ENCODE assay signal across 14 mouse cellular contexts in the genomic region with DNA sequence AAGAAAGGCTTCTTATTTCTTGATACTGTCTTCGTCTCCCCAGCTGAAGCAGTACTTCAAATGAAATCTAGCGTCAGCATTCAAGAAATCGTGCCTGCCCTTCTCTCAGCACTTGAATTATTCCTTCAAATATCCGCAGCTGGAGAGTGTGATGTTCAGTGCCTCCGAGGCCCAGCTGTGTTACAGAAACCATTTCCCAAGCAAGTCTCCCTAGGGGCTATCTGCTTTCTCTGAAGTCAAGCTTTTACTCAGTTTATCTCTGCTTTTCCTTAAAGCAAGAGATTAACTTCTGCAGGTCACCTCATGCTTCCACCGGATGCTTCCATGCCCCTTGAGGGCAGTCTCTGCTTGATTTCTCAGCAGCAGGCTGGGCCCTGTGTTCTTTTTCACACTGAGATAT.
DNase-seq lines count a peak whose midpoint lies in the region; ATAC-seq lines count a peak whose summit lies in the region.
"Had no signal": no experiment of that assay in that cellular context is flagged by ENCODE, and none has a peak within 500 bp of the region (broad histone marks: within the 10 kb centered on the region; RNA-seq: fewer than 3 reads in every experiment).

No protein-coding gene starts in this region.

- no peaks in the 10 kb centered on the region for H3K27me3 ChIP-seq in heart, embryonic 11.5 days (ENCODE audit: control insufficient read depth, insufficient read depth, low read length)
- H3K27me3 ChIP-seq in neural tube, embryonic 13.5 days: no peaks in the 10 kb centered on the region

- peaks cover 19% of the 10 kb centered on the region; the same call in 1 of the 2 replicates for H3K4me1 ChIP-seq in heart, embryonic 11.5 days (ENCODE audit: control insufficient read depth, insufficient read depth, low read length)
- H3K4me1 ChIP-seq in neural tube, embryonic 13.5 days (replicated peaks): peaks cover 29% of the 10 kb centered on the region

- intact Hi-C loops in left cerebral cortex, postnatal 25 days (cut with DNase I): no loop called here

- no peak for ATAC-seq in heart, embryonic 11.5 days (replicated peaks; ENCODE audit: insufficient number of reproducible peaks, low FRiP score, low TSS enrichment)
- ATAC-seq in neural tube, embryonic 13.5 days (ENCODE audit: low read depth): no peak
- 0 out of 2 replicates have a peak, but pooled peaks have one; percentile 0 for ATAC-seq in erythroid progenitor cell, adult 5-6 weeks (replicated peaks; ENCODE audit: low FRiP score, poor library complexity, severe bottlenecking)
- peak; percentile 3; the same call in 1 of the 2 replicates for ATAC-seq in megakaryocyte-erythroid progenitor cell, adult 5-6 weeks (replicated peaks; ENCODE audit: low FRiP score, low TSS enrichment, poor library complexity, severe bottlenecking)
- ATAC-seq: forebrain, embryonic 16.5 days had no signal

- no peak overlapping the region for H3K4me3 ChIP-seq in heart, embryonic 11.5 days (ENCODE audit: low read depth, low read length)
- no peak overlapping the region for H3K4me3 ChIP-seq in neural tube, embryonic 13.5 days

- no peak overlapping the region; the same call in 1 of the 2 replicates for H3K4me2 ChIP-seq in heart, embryonic 11.5 days
- H3K4me2 ChIP-seq in neural tube, embryonic 13.5 days: no peak overlapping the region

- WGBS in heart, embryonic 11.5 days (ENCODE audit: insufficient replicate concordance): 39% methylated on average over 6 of the region's 6 CpGs
- WGBS in neural tube, embryonic 13.5 days: 60% methylated on average over 6 of the region's 6 CpGs

- peak overlapping the region; percentile 46; the same call in 1 of the 2 replicates for H3K27ac ChIP-seq in heart, embryonic 11.5 days (ENCODE audit: low read depth, low read length)
- H3K27ac ChIP-seq in neural tube, embryonic 13.5 days (replicated peaks): 0 out of 2 replicates have a peak overlapping the region, but pooled peaks have one; percentile 13

- no peak for DNase-seq in heart, postnatal 4 days
- no peak for DNase-seq in neural tube, embryonic 10.5 days (ENCODE audit: extremely low spot score, low spot score)
- no peak for DNase-seq in thymus, postnatal 0 days (ENCODE audit: low spot score)
- no peak for DNase-seq in left cerebral cortex, postnatal 25 days (ENCODE audit: low spot score in 2 of 2)
- DNase-seq: adrenal gland, postnatal 14 days; gastrocnemius, postnatal 14 days; lung, adult 2 months; thymus, postnatal 14 days had no signal

- no peaks in the 10 kb centered on the region for H3K9me3 ChIP-seq in heart, embryonic 11.5 days (replicated peaks; ENCODE audit: control insufficient read depth, low read length)
- H3K9me3 ChIP-seq in neural tube, embryonic 13.5 days: no peaks in the 10 kb centered on the region
- H3K9me3 ChIP-seq: G1E had no signal

- no peaks in the 10 kb centered on the region for H3K36me3 ChIP-seq in heart, embryonic 11.5 days (ENCODE audit: control insufficient read depth, insufficient read depth, low read length)
- no peaks in the 10 kb centered on the region for H3K36me3 ChIP-seq in neural tube, embryonic 13.5 days
- H3K36me3 ChIP-seq: G1E had no signal

- no peak overlapping the region for H3K9ac ChIP-seq in heart, embryonic 11.5 days (ENCODE audit: low read depth, low read length)
- H3K9ac ChIP-seq in neural tube, embryonic 13.5 days: no peak overlapping the region

Comparison
In these comparisons a context has a peak if more than half of its experiments do, and no peak if none do; other contexts are left out.
1. ATAC-seq: peak in erythroid progenitor cell, adult 5-6 weeks (single experiment) and megakaryocyte-erythroid progenitor cell, adult 5-6 weeks (single experiment); none in heart, embryonic 11.5 days (single experiment) and neural tube, embryonic 13.5 days (single experiment).